Mouse (Mus musculus): ENCODE measurements around the gene Ttc38.

Ttc38 gene

DNA sequence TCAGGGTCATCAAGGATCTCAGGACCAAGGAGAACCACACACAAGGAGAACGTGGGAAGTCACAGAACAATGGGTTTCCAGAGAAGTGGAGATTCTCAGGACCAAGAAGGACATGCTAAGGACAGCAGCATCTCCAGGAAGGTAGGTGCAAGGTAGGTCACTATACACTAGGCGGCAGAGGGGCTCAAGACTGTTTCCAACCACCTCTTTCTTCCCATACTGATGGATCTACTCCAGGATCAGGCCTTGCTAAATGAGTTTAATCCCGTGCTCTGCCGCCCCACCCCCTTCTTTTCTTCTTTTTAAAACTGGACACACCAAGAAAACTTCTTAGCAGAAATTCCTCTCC is 10.1 kb upstream of the Ttc38 start:
- peak; percentile 60 for DNase-seq (ENCODE audit: low read depth, low spot score)

- no peak for DNase-seq (ENCODE audit: low read depth, low spot score)
Measured at GRCm38 (mm10) chr15:85826676-85827075, 5.4 kb upstream of the Ttc38 start.

DNA sequence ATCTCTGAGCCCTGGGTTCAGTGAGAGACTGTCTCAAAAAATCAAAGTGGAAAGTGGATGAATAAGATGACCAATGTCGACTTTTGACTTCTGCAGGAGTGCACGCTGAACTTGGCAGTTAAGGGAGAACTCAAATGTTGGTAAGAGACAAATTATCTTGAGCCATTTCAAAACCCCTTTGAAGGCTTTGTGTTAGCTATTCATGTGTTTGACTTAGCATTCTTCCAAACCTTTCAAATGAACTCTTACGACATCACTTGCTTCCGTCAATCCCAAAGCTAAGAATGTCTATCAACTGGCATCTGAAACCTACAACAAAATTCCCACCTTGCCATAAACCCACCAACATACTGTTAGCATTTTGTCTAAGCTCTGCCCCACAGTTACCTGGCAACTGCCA is 4.0 kb upstream of the Ttc38 start:
- no peak for DNase-seq (ENCODE audit: low read depth, low spot score)

DNA sequence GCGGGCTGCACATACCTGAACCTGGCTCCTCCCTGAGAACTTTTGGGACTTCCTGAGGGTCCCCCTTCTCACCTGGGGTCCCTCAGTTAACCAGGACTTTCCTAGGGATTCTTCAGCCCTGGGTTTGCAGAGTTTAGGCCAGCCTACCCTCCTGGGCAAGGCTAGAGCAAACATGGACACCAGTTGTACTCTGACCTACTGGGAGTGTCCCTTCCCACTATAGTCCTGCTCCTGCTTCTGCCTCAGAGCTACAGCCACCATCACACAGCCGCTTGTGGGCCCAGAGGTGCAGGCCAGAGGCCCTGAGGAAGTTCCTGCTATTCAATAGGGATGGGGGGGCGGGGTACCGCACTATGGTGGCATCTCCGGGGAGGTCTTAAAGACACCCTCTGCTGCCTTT is 2.6 kb upstream of the Ttc38 start:
- DNase-seq (ENCODE audit: low read depth, low spot score), result no peak

GRCm38 (mm10) chr15:85832599-85832998 is 493 bp downstream of the Ttc38 start:
- DNase-seq (ENCODE audit: low read depth, low spot score), result no peak

DNA sequence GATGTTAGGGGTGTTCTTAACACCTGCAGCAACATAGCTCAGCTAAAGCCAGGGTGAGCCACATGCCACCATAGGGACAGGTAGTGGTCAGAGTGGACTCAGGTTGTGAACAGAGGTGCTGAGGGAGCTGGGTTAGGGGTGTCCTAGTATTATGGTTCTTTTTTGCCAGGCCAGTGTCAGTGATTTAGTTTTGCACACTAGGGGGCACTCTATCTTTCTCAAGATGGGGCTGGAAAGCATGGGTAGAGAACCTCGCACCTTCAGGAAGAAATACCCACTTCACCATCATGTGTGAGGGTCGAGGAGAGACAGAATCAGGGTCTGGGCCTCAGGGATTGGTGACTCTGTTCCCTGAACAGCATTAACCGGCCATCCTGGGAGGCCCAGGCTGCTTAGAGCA is 3.2 kb downstream of the Ttc38 start:
- peak; percentile 47 for DNase-seq (ENCODE audit: low read depth, low spot score)

DNA sequence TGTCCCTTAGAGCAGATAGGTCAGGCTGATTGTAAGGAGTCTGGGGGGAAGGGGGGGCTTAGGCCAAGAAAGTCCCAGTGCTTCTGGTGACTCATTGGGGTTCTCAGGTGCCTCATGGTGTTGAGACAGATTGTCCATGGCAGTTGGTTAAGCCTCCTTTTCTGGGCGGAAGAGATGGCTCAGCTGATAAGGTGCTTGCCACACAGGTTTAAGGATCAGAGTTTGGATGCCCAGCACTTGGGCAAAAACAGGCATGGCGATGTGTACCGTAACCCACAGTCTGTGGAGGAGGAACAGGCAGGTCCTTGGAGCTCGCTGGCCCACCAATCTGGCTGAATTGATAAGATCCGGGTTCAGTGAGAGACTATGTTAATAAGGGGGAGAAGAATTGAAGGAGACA is 4.8 kb downstream of the Ttc38 start:
- DNase-seq (ENCODE audit: low read depth, low spot score), result no peak

DNA sequence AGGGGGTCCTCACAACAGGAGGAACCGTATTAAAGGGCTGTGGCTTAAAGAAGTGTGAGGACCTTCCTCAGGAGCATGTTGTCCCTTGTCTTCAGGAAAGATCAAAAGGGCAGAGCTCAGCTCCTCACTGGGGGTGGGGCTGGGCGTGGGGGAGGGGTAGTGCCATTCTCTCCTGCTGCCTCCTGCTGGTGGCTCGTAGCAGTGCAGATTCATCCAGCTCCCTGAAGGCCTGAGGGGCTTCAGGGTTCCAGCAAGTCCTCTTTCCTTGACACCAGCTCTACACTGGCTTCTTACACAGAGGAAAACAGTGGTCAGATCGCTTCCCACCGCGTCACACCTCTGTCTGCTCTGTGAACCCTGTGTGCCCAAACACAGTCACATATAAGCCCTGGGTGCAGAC is 8.9 kb downstream of the Ttc38 start:
- DNase-seq (ENCODE audit: low read depth, low spot score), result peak; percentile 68

- DNase-seq (ENCODE audit: low read depth, low spot score), result no peak
Measured at GRCm38 (mm10) chr15:85841796-85842360, 9.8 kb downstream of the Ttc38 start.

GRCm38 (mm10) chr15:85845071-85845470 is 13.0 kb downstream of the Ttc38 start:
- no peak for DNase-seq (ENCODE audit: low read depth, low spot score)

- DNase-seq (ENCODE audit: low read depth, low spot score), result peak; percentile 57
Measured at GRCm38 (mm10) chr15:85851656-85852392, 19.7 kb downstream of the Ttc38 start.

- no peak for DNase-seq (ENCODE audit: low read depth, low spot score)
Measured at GRCm38 (mm10) chr15:85858980-85859489, 26.9 kb downstream of the Ttc38 start.

GRCm38 (mm10) chr15:85859490-85860031 is 27.5 kb downstream of the Ttc38 start, which contains the start of gene Gtse1:
Gtse1 (plus strand) TSS chr15:85859745.
- DNase-seq (ENCODE audit: low read depth, low spot score), result peak; percentile 99

- DNase-seq (ENCODE audit: low read depth, low spot score), result peak; percentile 96
Measured at GRCm38 (mm10) chr15:85865913-85866312, 33.8 kb downstream of the Ttc38 start.

GRCm38 (mm10) chr15:85867696-85868095 is 35.6 kb downstream of the Ttc38 start:
- peak; percentile 81 for DNase-seq (ENCODE audit: low read depth, low spot score)

GRCm38 (mm10) chr15:85877336-85877735 is 45.2 kb downstream of the Ttc38 start:
- no peak for DNase-seq (ENCODE audit: low read depth, low spot score)

DNA sequence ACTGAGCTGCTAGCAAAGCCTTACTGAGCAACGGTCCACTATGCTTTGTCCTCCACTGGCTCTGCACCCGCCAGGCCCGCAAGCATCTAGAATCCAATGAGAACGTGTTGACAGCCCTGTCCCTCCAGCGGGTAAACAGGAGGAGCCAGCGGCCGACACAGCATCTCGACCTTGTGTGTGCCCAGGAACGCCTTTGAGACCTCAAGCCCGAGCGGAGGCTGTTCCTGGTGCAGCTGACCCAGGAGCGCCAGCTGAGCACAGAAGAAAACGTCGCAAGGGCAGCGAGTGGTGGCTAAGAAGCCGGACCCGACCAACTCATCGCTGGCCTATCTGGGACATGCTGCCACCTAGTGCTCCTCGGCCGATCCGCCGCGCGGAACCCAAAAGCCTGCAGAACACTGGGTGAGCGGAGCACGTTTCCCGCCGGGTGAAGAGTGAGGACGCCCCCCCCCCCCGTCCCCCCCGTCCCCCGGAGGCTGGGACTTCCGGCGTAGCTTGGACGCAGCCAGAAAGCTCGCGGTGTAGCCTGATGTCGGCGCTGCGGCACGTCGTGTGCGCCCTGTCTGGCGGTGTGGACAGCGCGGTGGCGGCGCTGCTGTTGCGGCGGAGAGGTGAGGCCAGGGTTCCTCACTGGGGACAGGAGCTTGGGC is 46.9 kb downstream of the Ttc38 start, which contains the start of gene Trmu:
Trmu (plus strand) TSS at position 465 of the 650 bp plus-strand sequence.
- peak; percentile 89 for DNase-seq (ENCODE audit: low read depth, low spot score)

GRCm38 (mm10) chr15:85879498-85879895 is 47.4 kb downstream of the Ttc38 start:
- peak; percentile 50 for DNase-seq (ENCODE audit: low read depth, low spot score)

GRCm38 (mm10) chr15:85885606-85886005 is 53.5 kb downstream of the Ttc38 start:
- DNase-seq (ENCODE audit: low read depth, low spot score), result no peak

DNA sequence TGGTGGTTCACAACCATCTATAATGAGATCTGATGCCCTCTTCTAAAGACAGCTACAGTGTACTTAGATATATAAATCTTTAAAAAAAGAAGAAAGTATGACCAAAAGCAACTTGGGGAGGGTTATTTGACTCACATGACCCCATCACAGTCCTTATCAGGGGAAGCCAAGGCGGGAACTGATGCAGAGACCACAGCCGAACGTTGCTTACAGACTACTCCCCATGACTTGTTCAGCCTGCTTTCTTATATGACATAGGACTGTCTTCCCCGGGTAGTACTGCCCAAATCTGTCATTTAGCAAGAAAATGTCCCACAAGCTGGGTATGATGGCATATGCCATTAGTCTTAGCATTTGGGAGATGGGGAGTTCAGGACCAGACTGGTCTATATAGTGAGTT is 57.1 kb downstream of the Ttc38 start:
- no peak for DNase-seq (ENCODE audit: low read depth, low spot score)

DNA sequence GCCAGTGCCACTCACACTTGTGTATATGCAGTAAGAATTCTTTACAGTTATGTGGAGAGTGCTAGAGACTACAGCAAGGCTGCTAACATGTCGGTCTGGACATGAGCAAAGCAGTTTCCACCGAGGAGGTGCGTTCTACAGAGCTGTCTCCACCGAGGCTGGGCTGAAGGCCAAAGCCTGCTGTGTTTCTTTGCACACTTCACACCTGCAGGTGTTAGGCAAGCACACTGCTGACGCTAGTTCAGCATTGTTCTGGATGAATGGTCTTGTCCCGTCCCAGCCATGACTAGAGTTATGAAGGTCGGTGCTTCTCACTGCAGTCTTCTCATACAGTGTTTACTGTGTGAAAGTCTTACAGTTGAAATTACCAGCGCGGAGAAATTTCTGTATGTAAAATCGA is 59.9 kb downstream of the Ttc38 start:
- DNase-seq (ENCODE audit: low read depth, low spot score), result no peak

DNA sequence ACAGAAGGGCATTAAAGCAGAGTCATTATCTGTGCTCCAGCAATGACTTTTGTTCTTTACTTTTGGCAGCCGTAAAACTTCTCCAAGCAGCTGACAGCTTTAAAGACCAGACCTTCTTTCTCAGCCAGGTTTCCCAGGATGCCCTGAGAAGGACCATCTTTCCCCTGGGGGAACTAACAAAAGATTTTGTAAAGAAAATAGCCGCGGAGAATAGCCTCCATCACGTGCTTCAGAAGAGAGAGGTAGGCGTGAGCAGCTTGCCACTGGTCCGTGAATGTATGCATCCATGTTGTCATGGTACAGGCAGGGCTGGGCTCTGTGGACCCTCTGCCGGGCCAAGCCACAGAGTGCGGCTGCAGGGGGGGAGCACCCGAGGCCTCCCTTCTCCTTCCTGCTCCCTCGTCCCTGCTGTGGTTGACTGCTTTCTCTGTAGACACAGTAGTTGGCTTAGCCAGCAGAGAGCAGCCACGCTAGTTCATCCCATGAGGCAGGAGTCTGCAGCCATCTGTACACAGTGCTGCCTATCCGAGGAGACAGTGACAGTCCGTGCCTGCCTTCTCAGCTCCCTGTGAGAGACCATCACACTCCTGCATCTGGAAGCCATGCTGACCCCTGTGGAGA is 60.5 kb downstream of the Ttc38 start:
- no peak for DNase-seq (ENCODE audit: low read depth, low spot score)

Data from R1 (cell line).